Mouse (Mus musculus) kidney, postnatal 0 days (tissue): ENCODE results near the gene Herpud2. TPM values are rescaled to one million over a fixed set of nuclear protein-coding genes. Genes with fewer than 3 reads are reported as not detected.

Experiments
- ATAC-seq: fragments of 200-750 bp; cut with Nextera tagmentation; replicated peaks from 2 replicates; pipeline ENCODE4 v1.8.0; 2017; ENCODE audit warnings: low read depth, moderate number of reproducible peaks, moderate TSS enrichment, moderate library complexity; ENCODE audit not compliant: low FRiP score
- DNase-seq: peaks from one replicate; pipeline ENCODE4 v3.0.0-alpha.2; 2016; ENCODE audit warnings: low spot score
- H3K27ac ChIP-seq: fragments of 300-500 bp; sonication (generic); 2 replicates; pipeline ENCODE4 v1.5.1; 2014; ENCODE audit warnings: mild to moderate bottlenecking
- H3K27me3 ChIP-seq: fragments of 300-500 bp; sonication (generic); 2 replicates; pipeline ENCODE4 v1.6.1; 2014; ENCODE audit warnings: low read length, mixed read lengths; ENCODE audit not compliant: insufficient read depth
- H3K36me3 ChIP-seq: fragments of 300-500 bp; sonication (generic); 2 replicates; pipeline ENCODE4 v1.6.1; 2014; ENCODE audit warnings: low read length, mixed read lengths; ENCODE audit not compliant: insufficient read depth
- H3K4me1 ChIP-seq: fragments of 300-500 bp; sonication (generic); replicated peaks from 2 replicates; pipeline ENCODE4 v1.6.1; 2014; ENCODE audit warnings: antibody characterized with exemption, low read length, mixed read lengths; ENCODE audit not compliant: insufficient read depth
- H3K4me2 ChIP-seq: fragments of 300-500 bp; sonication (generic); 2 replicates; pipeline ENCODE4 v1.6.1; 2014; ENCODE audit warnings: mild to moderate bottlenecking, low read length, moderate library complexity, mixed read lengths
- H3K4me3 ChIP-seq: fragments of 300-500 bp; sonication (generic); replicated peaks from 2 replicates; pipeline ENCODE4 v1.5.1; 2014; ENCODE audit warnings: low read depth, low read length
- H3K9ac ChIP-seq: fragments of 300-500 bp; sonication (generic); 2 replicates; pipeline ENCODE4 v1.6.1; 2014; ENCODE audit warnings: low read depth, low read length
- H3K9me3 ChIP-seq: fragments of 300-500 bp; sonication (generic); replicated peaks from 2 replicates; pipeline ENCODE4 v1.6.1; 2016; ENCODE audit warnings: low read length, inconsistent platforms, mixed read lengths
- CTCF ChIP-seq: IDR thresholded peaks from 2 replicates; pipeline ENCODE4 v1.5.1; 2016; ENCODE audit warnings: antibody characterized with exemption, low read depth, mild to moderate bottlenecking, moderate library complexity
- WGBS: fragments of 180-500 bp; shearing (Covaris S2); extraction: QIAGEN DNeasy Blood & Tissue Kit; methylation state at CpG from one replicate; pipeline ENCODE4 v1.1.7; 2014; 5-methylcytosine and 5-hydroxymethylcytosine counted together
- polyA plus RNA-seq: library from polyadenylated mRNA; unstranded; fragments of >200 nt; fragmentation: Nextera tagmentation; extraction: Ambion mirVana; gene quantifications from 2 replicates; pipeline ENCODE4 v1.2.1, GENCODE M21; 2015

Herpud2 gene
- polyA plus RNA-seq, 1 experiment from 2014 or later, result 36.7 TPM

GRCm38 (mm10) chr9:25173171-25173570, 21.6 kb upstream of the Herpud2 start:
- Histone ChIP-seq H3K36me3 (no peaks in the 10 kb centered on the region), H3K9me3 (no peaks in the 10 kb centered on the region), H3K4me3 (no peak overlapping the region), H3K9ac (no peak overlapping the region), H3K4me2 (no peak overlapping the region), H3K4me1 (no peaks in the 10 kb centered on the region), H3K27me3 (no peaks in the 10 kb centered on the region), H3K27ac (no peak overlapping the region)
- no peak for TF ChIP-seq CTCF
- no peak for ATAC-seq
- DNase-seq, result no peak
- 65% methylated on average over 4 of the region's 4 CpGs for WGBS

- no peaks in the 10 kb centered on the region for H3K27me3 ChIP-seq
- DNase-seq (peak; percentile 75), ATAC-seq (no peak)
- H3K4me3 ChIP-seq, result no peak overlapping the region
- no peaks in the 10 kb centered on the region for H3K36me3 ChIP-seq
- no peak overlapping the region for H3K27ac ChIP-seq
- no peaks in the 10 kb centered on the region for H3K9me3 ChIP-seq
- no peak overlapping the region for H3K4me2 ChIP-seq
- TF ChIP-seq CTCF, result peak; percentile 63
- no peaks in the 10 kb centered on the region for H3K4me1 ChIP-seq
- no peak overlapping the region for H3K9ac ChIP-seq
Observed at GRCm38 (mm10) chr9:25169626-25170025, 18.0 kb upstream of the Herpud2 start.

- peak; percentile 92 for TF ChIP-seq CTCF
- H3K9ac ChIP-seq, result no peak overlapping the region
- no peaks in the 10 kb centered on the region for H3K36me3 ChIP-seq
- no peaks in the 10 kb centered on the region for H3K4me1 ChIP-seq
- WGBS, result 37% methylated on average over 6 of the region's 6 CpGs
- H3K27me3 ChIP-seq, result no peaks in the 10 kb centered on the region
- DNase-seq (peak; percentile 89), ATAC-seq (peak; percentile 57; the same call in 1 of the 2 replicates)
- H3K27ac ChIP-seq, result no peak overlapping the region
- H3K9me3 ChIP-seq, result no peaks in the 10 kb centered on the region
- no peak overlapping the region for H3K4me3 ChIP-seq
- H3K4me2 ChIP-seq, result no peak overlapping the region
Observed at GRCm38 (mm10) chr9:25167458-25168084, 16.0 kb upstream of the Herpud2 start.

- Histone ChIP-seq H3K27me3 (no peaks in the 10 kb centered on the region), H3K36me3 (no peaks in the 10 kb centered on the region), H3K27ac (0 out of 2 replicates have a peak overlapping the region, but pooled peaks have one; percentile 3), H3K4me2 (no peak overlapping the region), H3K4me3 (no peak overlapping the region), H3K9me3 (no peaks in the 10 kb centered on the region), H3K4me1 (no peaks in the 10 kb centered on the region), H3K9ac (no peak overlapping the region)
- 38% methylated on average over 4 of the region's 4 CpGs for WGBS
- no peak for TF ChIP-seq CTCF
- ATAC-seq, result no peak
- peak; percentile 39 for DNase-seq
Observed at GRCm38 (mm10) chr9:25158218-25158617, 6.6 kb upstream of the Herpud2 start.

- H3K4me3 ChIP-seq, result no peak overlapping the region
- ATAC-seq, result no peak
- 18% methylated on average over 1 of the region's 1 CpGs for WGBS
Observed at GRCm38 (mm10) chr9:25156377-25156776, 4.8 kb upstream of the Herpud2 start.

GRCm38 (mm10) chr9:25153066-25153465, 1.4 kb upstream of the Herpud2 start:
- DNase-seq, result no peak
- no peak for ATAC-seq
- Histone ChIP-seq H3K4me1 (peaks cover 9% of the 10 kb centered on the region), H3K27ac (no peak overlapping the region; the same call in 1 of the 2 replicates), H3K4me2 (no peak overlapping the region), H3K36me3 (no peaks in the 10 kb centered on the region), H3K9ac (no peak overlapping the region), H3K9me3 (no peaks in the 10 kb centered on the region), H3K4me3 (no peak overlapping the region), H3K27me3 (no peaks in the 10 kb centered on the region)
- TF ChIP-seq CTCF, result no peak

More at GRCm38 (mm10) chr9:25156377-25156776, 4.8 kb upstream of the Herpud2 start:
- DNase-seq, result no peak
- no peaks in the 10 kb centered on the region for H3K9me3 ChIP-seq
- H3K4me2 ChIP-seq, result no peak overlapping the region
- H3K36me3 ChIP-seq, result no peaks in the 10 kb centered on the region
- no peaks in the 10 kb centered on the region for H3K4me1 ChIP-seq
- H3K9ac ChIP-seq, result no peak overlapping the region
- TF ChIP-seq CTCF, result peak; percentile 54
- H3K27ac ChIP-seq, result no peak overlapping the region
- H3K27me3 ChIP-seq, result no peaks in the 10 kb centered on the region

- H3K4me3 ChIP-seq, result peak overlapping the region; percentile 89
- TF ChIP-seq CTCF, result no peak
- H3K4me1 ChIP-seq, result peaks cover 9% of the 10 kb centered on the region
- no peaks in the 10 kb centered on the region for H3K36me3 ChIP-seq
- H3K9ac ChIP-seq, result peak overlapping the region; percentile 92
- no peak for ATAC-seq
- peak overlapping the region; percentile 99 for H3K27ac ChIP-seq
- H3K27me3 ChIP-seq, result no peaks in the 10 kb centered on the region
- 0% methylated on average over 1 of the region's 1 CpGs for WGBS
- H3K4me2 ChIP-seq, result peak overlapping the region; percentile 88
- no peaks in the 10 kb centered on the region for H3K9me3 ChIP-seq
- DNase-seq, result no peak
Observed at GRCm38 (mm10) chr9:25152457-25152856, 837 bp upstream of the Herpud2 start.
